Mouse (Mus musculus): Measurements from ENCODE around the gene Adam15. TPM values are rescaled to one million over a fixed set of nuclear protein-coding genes. Genes with fewer than 3 reads are reported as not detected.

The Adam15 gene
- polyA plus RNA-seq, 1 experiment from 2014 or later, result 49.3 TPM

- Histone ChIP-seq H3K27ac (ENCODE audit: low read length) (no peak overlapping the region), H3K4me3 (ENCODE audit: low read length) (no peak overlapping the region), H3K9ac (ENCODE audit: low read depth, low read length) (no peak overlapping the region), H3K36me3 (ENCODE audit: control insufficient read depth, insufficient read depth, low read length) (peaks cover 7% of the 10 kb centered on the region; the same call in 1 of the 2 replicates), H3K4me2 (ENCODE audit: low read depth, low read length) (no peak overlapping the region), H3K27me3 (replicated peaks; ENCODE audit: control insufficient read depth, insufficient read depth, low read length) (no peaks in the 10 kb centered on the region), H3K4me1 (ENCODE audit: control insufficient read depth, insufficient read depth, low read length) (peaks cover 38% of the 10 kb centered on the region), H3K9me3 (ENCODE audit: control insufficient read depth, low read length) (no peaks in the 10 kb centered on the region)
- 56% methylated on average over 11 of the region's 11 CpGs for WGBS
- no peak for ATAC-seq
Measured at GRCm38 (mm10) chr3:89333053-89333452, 16.7 kb downstream of the Adam15 start.

- Histone ChIP-seq H3K9ac (ENCODE audit: low read depth, low read length) (no peak overlapping the region), H3K36me3 (ENCODE audit: control insufficient read depth, insufficient read depth, low read length) (peaks cover 7% of the 10 kb centered on the region; the same call in 1 of the 2 replicates), H3K27me3 (replicated peaks; ENCODE audit: control insufficient read depth, insufficient read depth, low read length) (no peaks in the 10 kb centered on the region), H3K27ac (ENCODE audit: low read length) (no peak overlapping the region), H3K9me3 (ENCODE audit: control insufficient read depth, low read length) (no peaks in the 10 kb centered on the region), H3K4me1 (ENCODE audit: control insufficient read depth, insufficient read depth, low read length) (peaks cover 40% of the 10 kb centered on the region), H3K4me3 (ENCODE audit: low read length) (no peak overlapping the region), H3K4me2 (ENCODE audit: low read depth, low read length) (no peak overlapping the region)
- 47% methylated on average over 12 of the region's 12 CpGs for WGBS
- ATAC-seq, result peak; percentile 51
Measured at GRCm38 (mm10) chr3:89332476-89332875, 17.3 kb downstream of the Adam15 start.

- peaks cover 7% of the 10 kb centered on the region; the same call in 1 of the 2 replicates for H3K36me3 ChIP-seq (ENCODE audit: control insufficient read depth, insufficient read depth, low read length)
- no peak overlapping the region for H3K9ac ChIP-seq (ENCODE audit: low read depth, low read length)
- H3K27me3 ChIP-seq (replicated peaks; ENCODE audit: control insufficient read depth, insufficient read depth, low read length), result no peaks in the 10 kb centered on the region
- H3K27ac ChIP-seq (ENCODE audit: low read length), result no peak overlapping the region
- peaks cover 40% of the 10 kb centered on the region for H3K4me1 ChIP-seq (ENCODE audit: control insufficient read depth, insufficient read depth, low read length)
- peak; percentile 1; the same call in 1 of the 2 replicates for ATAC-seq
- H3K9me3 ChIP-seq (ENCODE audit: control insufficient read depth, low read length), result no peaks in the 10 kb centered on the region
- no peak overlapping the region for H3K4me3 ChIP-seq (ENCODE audit: low read length)
- H3K4me2 ChIP-seq (ENCODE audit: low read depth, low read length), result no peak overlapping the region
- WGBS, result 53% methylated on average over 10 of the region's 10 CpGs
Measured at GRCm38 (mm10) chr3:89332013-89332412, 17.8 kb downstream of the Adam15 start.

DNA sequence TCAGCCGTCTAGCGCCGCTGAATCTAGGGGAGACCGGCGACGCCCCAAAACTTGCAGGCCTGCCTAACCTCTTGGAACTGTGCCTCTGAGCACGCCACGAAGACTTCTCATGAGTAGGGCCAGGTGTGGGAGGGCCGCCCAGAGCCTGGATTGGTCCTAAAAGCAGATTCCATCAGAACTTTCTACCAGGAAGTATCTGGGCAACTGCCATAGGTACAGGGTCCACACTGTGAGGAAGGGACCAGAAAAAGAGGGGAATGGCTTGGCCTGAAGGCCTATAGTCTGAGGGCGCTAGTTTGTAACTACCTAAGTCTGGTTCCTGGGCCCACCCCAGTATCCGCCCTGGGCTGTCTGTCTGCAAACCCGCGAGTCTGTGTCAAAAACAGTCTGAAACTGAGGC, 18.2 kb downstream of the Adam15 start:
- Histone ChIP-seq H3K9me3 (ENCODE audit: control insufficient read depth, low read length) (no peaks in the 10 kb centered on the region), H3K27ac (ENCODE audit: low read length) (0 out of 2 replicates have a peak overlapping the region, but pooled peaks have one; percentile 5), H3K4me1 (ENCODE audit: control insufficient read depth, insufficient read depth, low read length) (peaks cover 36% of the 10 kb centered on the region), H3K4me3 (ENCODE audit: low read length) (no peak overlapping the region), H3K27me3 (replicated peaks; ENCODE audit: control insufficient read depth, insufficient read depth, low read length) (no peaks in the 10 kb centered on the region), H3K9ac (ENCODE audit: low read depth, low read length) (no peak overlapping the region), H3K4me2 (ENCODE audit: low read depth, low read length) (no peak overlapping the region; the same call in 1 of the 2 replicates), H3K36me3 (ENCODE audit: control insufficient read depth, insufficient read depth, low read length) (peaks cover 7% of the 10 kb centered on the region; the same call in 1 of the 2 replicates)
- WGBS, result 55% methylated on average over 13 of the region's 13 CpGs
- peak; percentile 57 for ATAC-seq

DNA sequence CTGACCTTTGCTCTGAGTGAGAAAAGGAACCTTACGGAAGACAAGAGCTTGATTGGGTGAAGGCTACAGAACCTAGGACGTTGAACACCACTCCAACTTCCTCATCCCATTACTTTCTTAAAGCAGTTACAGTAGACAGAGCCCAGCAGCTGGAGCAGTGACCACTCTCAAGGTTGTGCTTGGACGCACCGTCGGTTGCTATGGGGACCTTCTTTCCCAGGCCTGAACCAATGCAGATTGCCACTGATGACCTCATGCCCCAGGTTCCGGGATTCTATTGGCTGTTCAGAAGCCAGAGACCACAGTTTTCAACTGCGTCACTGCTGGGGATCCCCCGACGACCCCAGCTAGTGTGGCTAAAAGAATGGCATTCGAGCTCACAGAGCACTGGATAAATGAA, 18.8 kb downstream of the Adam15 start:
- no peak overlapping the region for H3K9ac ChIP-seq (ENCODE audit: low read depth, low read length)
- H3K27ac ChIP-seq (ENCODE audit: low read length), result no peak overlapping the region
- no peaks in the 10 kb centered on the region for H3K27me3 ChIP-seq (replicated peaks; ENCODE audit: control insufficient read depth, insufficient read depth, low read length)
- 26% methylated on average over 10 of the region's 10 CpGs for WGBS
- H3K9me3 ChIP-seq (ENCODE audit: control insufficient read depth, low read length), result no peaks in the 10 kb centered on the region
- H3K36me3 ChIP-seq (ENCODE audit: control insufficient read depth, insufficient read depth, low read length), result peaks cover 7% of the 10 kb centered on the region; the same call in 1 of the 2 replicates
- peaks cover 32% of the 10 kb centered on the region for H3K4me1 ChIP-seq (ENCODE audit: control insufficient read depth, insufficient read depth, low read length)
- no peak overlapping the region for H3K4me3 ChIP-seq (ENCODE audit: low read length)
- no peak for ATAC-seq
- no peak overlapping the region; the same call in 1 of the 2 replicates for H3K4me2 ChIP-seq (ENCODE audit: low read depth, low read length)

DNA sequence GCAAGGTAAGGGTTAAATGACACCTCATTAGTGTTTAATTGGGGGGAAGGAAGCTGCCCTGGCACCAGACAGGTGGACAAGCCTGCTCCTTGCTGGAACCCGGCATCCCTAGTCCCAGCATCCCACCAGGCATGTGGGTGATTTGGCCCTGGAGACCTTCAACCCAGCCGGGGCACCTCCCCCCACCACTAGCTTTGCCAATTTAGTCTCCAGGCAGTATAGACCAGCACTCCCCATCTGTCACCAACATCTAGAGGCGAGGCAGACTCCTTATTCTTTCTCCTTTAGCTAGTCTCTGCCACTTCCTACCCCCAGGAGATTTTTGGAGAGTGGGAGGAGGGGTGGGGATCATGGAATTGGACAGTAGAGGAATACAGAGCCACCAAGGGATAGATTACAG, 19.4 kb downstream of the Adam15 start:
- Histone ChIP-seq H3K4me3 (ENCODE audit: low read length) (no peak overlapping the region), H3K4me1 (ENCODE audit: control insufficient read depth, insufficient read depth, low read length) (peaks cover 32% of the 10 kb centered on the region), H3K9me3 (ENCODE audit: control insufficient read depth, low read length) (no peaks in the 10 kb centered on the region), H3K27ac (ENCODE audit: low read length) (no peak overlapping the region), H3K4me2 (ENCODE audit: low read depth, low read length) (no peak overlapping the region), H3K36me3 (ENCODE audit: control insufficient read depth, insufficient read depth, low read length) (peaks cover 7% of the 10 kb centered on the region; the same call in 1 of the 2 replicates), H3K9ac (ENCODE audit: low read depth, low read length) (no peak overlapping the region), H3K27me3 (replicated peaks; ENCODE audit: control insufficient read depth, insufficient read depth, low read length) (no peaks in the 10 kb centered on the region)
- no peak for ATAC-seq
- 44% methylated on average over 3 of the region's 3 CpGs for WGBS

GRCm38 (mm10) chr3:89328623-89329022, 21.2 kb downstream of the Adam15 start:
- Histone ChIP-seq H3K27me3 (replicated peaks; ENCODE audit: control insufficient read depth, insufficient read depth, low read length) (no peaks in the 10 kb centered on the region), H3K27ac (ENCODE audit: low read length) (no peak overlapping the region), H3K4me1 (ENCODE audit: control insufficient read depth, insufficient read depth, low read length) (peaks cover 32% of the 10 kb centered on the region), H3K9me3 (ENCODE audit: control insufficient read depth, low read length) (no peaks in the 10 kb centered on the region), H3K9ac (ENCODE audit: low read depth, low read length) (0 out of 2 replicates have a peak overlapping the region, but pooled peaks have one; percentile 1), H3K4me2 (ENCODE audit: low read depth, low read length) (no peak overlapping the region), H3K4me3 (ENCODE audit: low read length) (no peak overlapping the region), H3K36me3 (ENCODE audit: control insufficient read depth, insufficient read depth, low read length) (peaks cover 5% of the 10 kb centered on the region; the same call in 1 of the 2 replicates)
- 13% methylated on average over 4 of the region's 4 CpGs for WGBS
- ATAC-seq, result peak; percentile 29; the same call in 1 of the 2 replicates

GRCm38 (mm10) chr3:89327371-89327870, 22.4 kb downstream of the Adam15 start:
- no peak for ATAC-seq
- Histone ChIP-seq H3K9me3 (ENCODE audit: control insufficient read depth, low read length) (no peaks in the 10 kb centered on the region), H3K36me3 (ENCODE audit: control insufficient read depth, insufficient read depth, low read length) (no peaks in the 10 kb centered on the region), H3K27ac (ENCODE audit: low read length) (no peak overlapping the region), H3K9ac (ENCODE audit: low read depth, low read length) (no peak overlapping the region), H3K4me2 (ENCODE audit: low read depth, low read length) (no peak overlapping the region), H3K27me3 (replicated peaks; ENCODE audit: control insufficient read depth, insufficient read depth, low read length) (no peaks in the 10 kb centered on the region), H3K4me1 (ENCODE audit: control insufficient read depth, insufficient read depth, low read length) (peaks cover 22% of the 10 kb centered on the region), H3K4me3 (ENCODE audit: low read length) (no peak overlapping the region)
- 29% methylated on average over 9 of the region's 9 CpGs for WGBS

DNA sequence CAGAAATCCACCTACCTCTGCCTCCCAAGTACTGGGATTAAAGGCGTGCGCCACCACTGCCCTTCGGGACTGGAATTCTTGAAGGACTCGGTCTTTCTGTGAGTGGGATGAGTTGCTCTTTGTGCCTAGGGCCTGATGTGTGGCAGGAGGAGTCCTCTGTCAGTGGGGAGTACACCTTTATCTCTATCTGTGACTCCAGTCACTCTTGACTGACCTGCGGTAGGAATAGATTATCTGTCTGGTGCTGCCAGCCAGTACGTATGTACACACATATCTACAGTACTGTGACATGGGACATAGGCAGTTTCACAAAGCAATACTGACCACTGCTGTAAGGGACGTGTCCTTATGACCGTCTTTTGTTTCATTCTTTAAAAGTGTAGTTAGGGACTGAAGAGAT, 23.9 kb downstream of the Adam15 start:
- 92% methylated on average over 8 of the region's 8 CpGs for WGBS

More for the DNA sequence above, 23.9 kb downstream of the Adam15 start:
- no peak overlapping the region for H3K4me2 ChIP-seq (ENCODE audit: low read depth, low read length)
- no peak for ATAC-seq
- H3K27me3 ChIP-seq (replicated peaks; ENCODE audit: control insufficient read depth, insufficient read depth, low read length), result peaks cover 3% of the 10 kb centered on the region; the same call in 1 of the 2 replicates
- H3K9me3 ChIP-seq (ENCODE audit: control insufficient read depth, low read length), result no peaks in the 10 kb centered on the region
- peaks cover 26% of the 10 kb centered on the region for H3K4me1 ChIP-seq (ENCODE audit: control insufficient read depth, insufficient read depth, low read length)
- no peak overlapping the region for H3K27ac ChIP-seq (ENCODE audit: low read length)
- H3K4me3 ChIP-seq (ENCODE audit: low read length), result no peak overlapping the region
- no peaks in the 10 kb centered on the region for H3K36me3 ChIP-seq (ENCODE audit: control insufficient read depth, insufficient read depth, low read length)
- H3K9ac ChIP-seq (ENCODE audit: low read depth, low read length), result no peak overlapping the region
